Mouse (Mus musculus) cerebellum, adult 18-20 months (tissue): Measurements from ENCODE around the gene Psme3.
"Not testable (repeated sequence)": the region's sequence is repeated elsewhere in the genome, so short reads cannot be mapped to it uniquely, and the experiment has no call there.

Source experiments
- DNase-seq, 2 experiments: peaks; one replicate each; pipeline ENCODE4 v3.0.0; 2021

The Psme3 gene

GRCm38 (mm10) chr11:101314567-101314966 is 1.4 kb upstream of the Psme3 start:
- DNase-seq = no peak

DNA sequence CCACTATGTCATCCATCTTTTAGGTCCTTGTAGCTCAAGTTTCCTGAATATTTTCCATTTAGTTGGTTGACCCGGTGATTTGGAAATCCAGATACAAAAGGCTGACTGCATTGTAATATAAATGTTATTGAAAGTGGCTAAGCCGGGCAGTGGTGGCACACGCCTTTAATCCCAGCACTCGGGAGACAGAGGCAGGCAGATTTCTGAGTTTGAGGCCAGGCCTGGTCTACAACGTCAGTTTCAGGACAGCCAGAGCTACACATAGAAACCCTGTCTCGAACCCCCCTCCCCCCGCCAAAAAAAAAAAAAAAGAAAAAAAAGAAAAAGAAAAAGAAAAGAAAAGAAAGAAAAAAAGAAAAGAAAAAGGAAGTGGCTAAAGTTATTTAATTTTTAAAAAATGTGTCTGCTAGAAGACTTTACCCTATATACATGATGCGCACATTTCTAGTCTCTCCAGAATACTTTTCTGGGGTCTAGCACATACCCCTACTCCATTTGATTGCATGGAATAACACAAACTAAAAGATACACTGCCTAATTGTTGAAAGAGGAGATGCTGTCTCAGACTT is 847 bp upstream of the Psme3 start:
- no peak for DNase-seq

- peak in 1 of 2 experiments; percentile 16 for DNase-seq
These were observed 496 bp downstream of the Psme3 start for GRCm38 (mm10) chr11:101316501-101316917.

- peak; percentile 65 to 69 for DNase-seq
These were observed 7.6 kb downstream of the Psme3 start for GRCm38 (mm10) chr11:101323609-101324008.

GRCm38 (mm10) chr11:101324763-101325162 is 8.8 kb downstream of the Psme3 start, which contains the start of gene Aoc2:
TSS of gene Aoc2 (plus strand) at chr11:101325063.
- DNase-seq = no peak

DNA sequence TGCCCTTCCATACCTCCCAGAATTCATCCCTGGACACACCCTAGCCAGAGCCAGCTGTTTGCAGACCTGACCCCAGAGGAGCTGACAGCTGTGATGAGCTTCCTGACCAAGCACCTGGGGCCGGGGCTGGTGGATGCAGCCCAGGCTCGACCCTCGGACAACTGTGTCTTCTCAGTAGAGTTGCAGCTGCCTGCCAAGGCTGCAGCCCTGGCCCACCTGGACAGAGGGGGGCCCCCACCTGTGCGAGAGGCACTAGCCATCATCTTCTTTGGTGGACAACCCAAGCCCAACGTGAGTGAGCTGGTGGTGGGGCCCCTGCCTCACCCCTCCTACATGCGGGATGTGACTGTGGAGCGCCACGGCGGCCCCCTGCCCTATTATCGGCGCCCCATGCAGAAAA is 9.2 kb downstream of the Psme3 start:
- not testable (repeated sequence) for DNase-seq

DNA sequence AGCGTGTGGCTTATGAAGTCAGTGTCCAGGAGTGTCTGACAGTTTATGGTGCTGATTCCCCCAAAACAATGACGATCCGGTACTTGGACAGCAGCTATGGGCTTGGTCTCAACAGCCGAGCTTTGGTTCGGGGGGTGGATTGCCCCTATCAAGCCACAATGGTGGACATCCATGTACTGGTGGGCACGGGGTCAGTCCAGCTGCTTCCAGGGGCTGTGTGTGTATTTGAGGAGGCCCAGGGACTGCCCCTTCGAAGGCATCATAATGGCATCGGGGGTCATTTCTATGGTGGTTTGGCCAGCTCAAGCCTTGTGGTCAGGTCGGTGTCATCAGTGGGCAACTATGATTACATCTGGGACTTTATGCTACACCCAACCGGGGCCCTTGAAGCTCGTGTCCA is 10.1 kb downstream of the Psme3 start:
- no peak for DNase-seq

DNA sequence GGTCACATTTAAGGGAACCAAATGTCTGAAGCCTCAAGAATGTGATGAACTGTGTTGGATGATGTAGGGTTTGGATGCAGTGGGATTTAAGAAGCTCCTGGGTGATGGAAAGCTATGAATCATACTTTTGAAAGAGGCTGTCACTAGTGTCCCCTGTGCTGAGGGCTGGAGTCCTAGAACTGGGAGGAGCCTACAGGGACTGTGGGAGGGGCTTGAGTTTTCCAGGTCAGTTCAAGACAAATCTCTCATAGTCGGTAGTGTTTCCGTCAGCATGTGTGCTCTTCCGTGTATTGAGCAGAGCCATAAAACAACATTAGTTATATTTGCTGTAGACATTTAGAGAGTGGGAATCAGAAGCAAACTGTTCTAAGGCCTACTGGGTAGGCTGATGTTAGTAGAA is 11.3 kb downstream of the Psme3 start:
- DNase-seq = no peak

GRCm38 (mm10) chr11:101328941-101329635 is 13.1 kb downstream of the Psme3 start:
- DNase-seq = no peak

DNA sequence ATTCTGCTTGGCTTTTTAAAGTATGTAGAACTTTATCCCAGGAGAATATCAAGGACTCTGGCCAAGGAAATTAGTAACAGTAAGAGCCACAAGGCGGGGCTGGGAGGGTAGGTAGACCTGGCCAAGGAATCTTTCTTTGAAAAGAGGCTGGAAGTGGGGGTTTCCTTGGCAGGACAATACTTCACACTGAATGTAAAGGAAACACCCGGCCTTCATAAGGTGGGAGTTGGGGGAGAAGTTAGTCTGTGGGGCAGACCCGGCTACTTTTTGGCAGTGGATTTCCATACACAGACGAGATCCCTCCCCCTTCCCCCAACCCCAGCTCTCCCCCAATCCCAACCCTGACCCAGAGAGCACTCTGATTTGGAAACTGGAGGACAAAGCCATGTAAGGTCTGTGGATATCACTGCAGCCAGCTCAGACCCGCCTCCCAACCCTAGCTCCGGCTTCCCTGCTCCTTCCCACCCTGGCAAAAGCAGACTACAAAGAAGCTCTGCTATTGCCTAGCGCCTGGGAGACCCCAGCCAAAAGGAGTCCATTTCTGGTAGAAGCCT is 14.4 kb downstream of the Psme3 start, which contains the start of gene Aoc3:
TSS of gene Aoc3 (plus strand) at position 235 of the 554 bp plus-strand sequence.
- DNase-seq = no peak

GRCm38 (mm10) chr11:101330961-101331360 is 14.9 kb downstream of the Psme3 start:
- DNase-seq = not testable (repeated sequence)

DNA sequence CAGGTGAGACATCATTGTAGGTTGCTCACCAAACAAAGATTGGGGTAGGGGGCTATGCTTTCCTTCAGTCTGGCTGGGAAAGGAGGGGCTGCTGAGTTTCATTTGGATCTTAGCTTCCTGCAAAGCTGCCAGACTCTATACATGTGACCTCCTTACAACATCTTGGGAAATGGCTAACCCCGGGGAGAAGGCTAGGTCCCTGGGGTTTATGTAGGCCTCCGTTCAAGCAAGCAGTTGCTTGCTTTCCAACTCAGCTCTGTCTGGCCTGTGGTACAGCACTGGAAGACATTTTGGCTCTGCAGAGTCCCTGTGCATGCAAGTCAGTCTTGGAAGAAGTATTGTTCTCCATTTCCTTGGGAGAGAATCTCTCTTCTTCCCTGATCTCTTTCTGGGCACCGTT is 16.5 kb downstream of the Psme3 start:
- DNase-seq = no peak

- DNase-seq = no peak
These were observed 18.0 kb downstream of the Psme3 start for GRCm38 (mm10) chr11:101334023-101334422.

DNA sequence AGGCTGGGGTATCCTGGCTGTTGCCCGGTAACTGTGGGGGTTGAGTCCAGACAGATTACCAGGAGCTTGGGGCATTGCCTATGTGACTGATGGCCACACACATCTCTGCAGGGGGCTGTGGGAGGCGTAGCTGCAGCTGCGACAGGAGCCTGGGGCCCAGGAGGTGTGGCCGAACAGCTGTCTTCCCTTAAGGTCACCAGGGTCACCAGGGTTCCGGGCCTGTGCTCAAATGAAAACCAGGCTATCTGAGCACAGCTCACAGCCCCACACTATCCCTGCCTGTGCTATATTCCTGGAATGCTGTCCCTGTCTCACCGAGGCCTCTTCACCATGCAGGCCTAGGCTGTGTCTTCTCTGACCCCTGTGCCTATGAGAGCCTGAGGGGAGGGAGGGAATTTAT is 18.5 kb downstream of the Psme3 start:
- no peak for DNase-seq

DNA sequence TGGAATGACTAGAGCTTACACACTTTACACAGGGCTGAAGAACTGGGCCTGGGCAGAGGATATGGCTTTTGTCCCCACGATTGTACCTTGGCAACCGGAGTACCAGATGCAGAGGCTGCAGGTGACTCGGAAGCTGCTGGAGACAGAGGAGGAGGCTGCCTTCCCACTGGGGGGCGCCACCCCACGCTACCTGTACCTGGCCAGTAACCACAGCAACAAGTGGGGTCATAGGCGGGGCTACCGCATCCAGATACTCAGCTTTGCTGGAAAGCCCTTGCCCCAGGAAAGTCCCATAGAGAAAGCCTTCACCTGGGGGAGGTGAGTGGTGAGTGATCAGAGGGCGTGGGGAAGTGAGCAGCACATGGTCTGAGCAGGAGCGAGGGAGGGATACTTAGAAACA is 19.7 kb downstream of the Psme3 start:
- no peak for DNase-seq

DNA sequence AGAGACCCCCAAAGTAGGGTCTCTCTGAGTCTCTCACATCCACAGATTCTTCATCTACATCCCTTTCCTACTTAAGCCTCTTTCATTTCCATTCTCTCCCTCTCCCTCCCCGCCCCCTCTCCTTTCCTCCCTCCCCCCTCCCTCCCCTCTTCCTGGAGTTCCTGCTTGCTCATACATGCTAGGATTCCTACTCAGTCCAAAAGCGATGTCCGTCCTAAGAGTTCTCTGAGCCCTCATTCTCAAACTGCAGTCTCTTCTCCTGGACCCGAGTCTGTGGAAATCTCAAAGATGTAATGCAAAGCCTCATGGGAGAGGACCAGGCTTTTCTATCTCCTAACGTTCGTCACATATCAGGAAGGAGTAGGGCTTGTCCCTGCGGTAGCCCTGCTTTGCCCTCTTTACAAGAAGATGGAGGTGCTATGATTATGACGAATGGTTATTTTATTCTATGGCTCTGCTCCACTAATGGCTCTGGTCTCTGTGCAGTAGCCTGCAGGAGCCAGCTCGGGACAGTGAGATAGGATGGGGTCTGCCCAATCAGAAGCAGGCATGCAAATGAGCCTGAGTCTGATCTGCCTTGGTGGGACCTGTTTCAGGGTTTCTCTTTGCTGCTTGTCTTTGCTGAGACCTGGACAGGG is 22.2 kb downstream of the Psme3 start:
- peak; percentile 25 to 29 for DNase-seq

DNA sequence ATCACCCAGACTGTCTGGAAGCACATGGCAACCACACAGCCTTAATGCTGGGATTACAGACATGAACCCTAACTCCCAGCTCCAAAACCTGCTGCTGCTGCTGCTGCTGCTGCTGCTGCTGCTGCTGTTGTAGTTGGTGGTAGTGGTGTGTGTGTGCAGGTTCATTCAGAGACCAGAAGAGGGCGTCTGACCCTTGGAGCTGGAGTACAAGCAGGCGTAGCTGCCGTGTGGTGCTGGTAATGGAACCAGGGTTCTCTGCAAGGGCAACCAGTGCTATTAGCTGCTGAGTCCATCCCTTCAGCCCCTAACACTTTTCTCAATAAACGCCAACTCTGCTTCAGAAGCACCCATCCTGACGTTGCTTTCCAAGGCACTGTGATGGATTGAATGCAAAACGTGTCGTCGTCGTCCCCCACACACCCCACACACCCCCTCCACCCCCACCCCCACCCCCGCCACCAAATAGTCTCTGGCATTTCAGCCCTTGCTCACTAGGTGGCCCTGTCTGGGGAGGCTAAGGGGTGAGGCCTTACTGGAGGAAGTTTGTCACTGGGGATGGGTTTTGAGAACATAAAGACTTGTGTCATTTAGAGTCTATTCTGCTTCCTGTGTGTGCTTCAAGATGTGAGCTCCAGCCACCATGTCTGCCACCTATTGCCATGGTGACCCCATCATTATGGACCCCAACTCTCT is 31.2 kb downstream of the Psme3 start:
- DNase-seq = no peak

DNA sequence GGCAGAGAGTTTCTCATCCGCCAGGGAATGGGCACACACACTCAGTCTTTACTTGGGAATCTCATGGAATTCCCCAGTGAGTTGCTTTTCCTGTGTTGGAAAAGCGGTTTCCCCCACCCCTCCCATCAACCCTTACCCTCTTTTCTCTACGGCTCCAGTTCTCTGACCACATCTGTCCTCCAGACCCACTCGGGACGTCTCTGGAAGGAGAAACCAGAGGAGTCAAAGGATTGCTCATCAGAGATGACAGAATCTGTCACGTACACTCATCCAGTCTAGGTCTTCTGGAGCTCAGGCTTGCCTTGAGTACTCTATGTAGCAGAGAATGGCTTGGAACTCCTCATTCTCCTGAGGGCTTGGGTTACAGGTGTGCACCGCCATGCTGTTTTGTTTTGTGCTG is 32.8 kb downstream of the Psme3 start:
- no peak for DNase-seq

DNA sequence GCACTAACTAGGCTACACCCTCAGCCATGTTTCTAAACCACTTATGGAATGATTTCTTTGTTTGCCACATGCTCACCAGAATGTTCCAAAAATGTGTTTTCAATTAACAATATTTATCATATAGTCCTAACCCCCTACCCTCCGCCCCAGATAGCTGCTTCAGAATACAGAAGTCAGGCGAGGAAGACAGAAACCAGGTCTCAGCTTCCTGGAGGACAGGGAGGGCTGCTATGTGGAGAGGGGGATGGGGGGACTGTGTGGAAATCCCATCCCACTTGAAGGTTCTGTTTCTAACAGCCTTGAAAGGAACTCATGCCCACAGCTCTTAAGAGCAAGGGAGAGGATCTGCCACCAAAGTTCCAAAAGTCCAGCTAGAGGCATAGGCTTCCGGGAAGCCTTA is 33.2 kb downstream of the Psme3 start:
- DNase-seq = no peak

DNA sequence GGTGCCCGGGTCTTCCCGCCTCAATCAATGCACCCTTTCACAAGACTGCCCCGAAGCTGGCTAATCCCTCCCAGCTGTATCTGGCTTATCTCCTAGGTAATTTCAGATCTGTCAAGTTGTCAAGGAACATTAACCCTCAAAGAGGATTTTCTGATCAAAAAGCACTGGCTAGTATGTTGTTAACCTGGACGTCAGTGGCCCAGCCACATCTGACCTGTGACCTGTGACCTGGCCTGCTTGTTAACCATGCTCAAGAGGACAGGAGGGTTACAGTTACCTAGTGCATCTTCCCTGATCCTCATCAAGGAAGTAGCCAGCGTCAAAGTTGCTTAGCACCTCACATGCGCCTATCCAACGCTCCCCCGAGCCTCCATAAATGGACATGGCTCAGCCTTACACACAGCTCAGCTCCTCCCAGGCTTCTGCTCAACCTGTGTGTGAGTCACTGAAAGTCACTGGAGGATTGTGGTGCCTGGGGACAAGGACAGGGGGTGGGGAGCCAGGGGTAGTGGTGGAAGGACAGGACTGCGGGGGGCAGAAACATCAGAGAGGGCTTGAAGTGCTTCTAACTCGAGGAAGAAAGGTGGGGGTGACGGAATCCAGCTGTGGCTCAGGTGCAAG is 35.2 kb downstream of the Psme3 start:
- no peak for DNase-seq

- DNase-seq = no peak
These were observed 35.7 kb downstream of the Psme3 start for GRCm38 (mm10) chr11:101351721-101352111.

DNA sequence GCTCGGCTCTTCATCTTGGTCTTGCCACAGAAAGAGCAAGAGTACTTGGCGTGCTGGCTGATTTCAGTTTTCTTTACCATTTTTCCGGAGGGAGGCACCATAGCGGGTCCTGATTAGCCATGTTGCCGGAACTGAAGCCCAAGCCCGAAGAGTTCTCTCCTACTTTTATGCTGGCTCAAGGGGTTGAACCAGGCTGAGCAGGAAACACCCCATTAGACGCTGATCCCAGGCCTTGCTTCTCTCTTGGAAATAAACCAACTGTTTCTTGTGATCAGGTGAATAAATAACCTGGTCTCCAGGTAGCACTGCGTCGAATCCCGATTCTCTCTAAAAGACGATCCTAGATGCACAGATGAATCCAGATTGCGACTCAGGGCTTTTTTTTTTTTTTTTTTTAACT is 37.4 kb downstream of the Psme3 start:
- no peak for DNase-seq
